Mouse (Mus musculus): Measurements from ENCODE around the gene Gcm1. TPM values are rescaled to one million over a fixed set of nuclear protein-coding genes. Genes with fewer than 3 reads are reported as not detected.

The Gcm1 gene
- polyA plus RNA-seq, 1 experiment from 2014 or later = not detected

DNA sequence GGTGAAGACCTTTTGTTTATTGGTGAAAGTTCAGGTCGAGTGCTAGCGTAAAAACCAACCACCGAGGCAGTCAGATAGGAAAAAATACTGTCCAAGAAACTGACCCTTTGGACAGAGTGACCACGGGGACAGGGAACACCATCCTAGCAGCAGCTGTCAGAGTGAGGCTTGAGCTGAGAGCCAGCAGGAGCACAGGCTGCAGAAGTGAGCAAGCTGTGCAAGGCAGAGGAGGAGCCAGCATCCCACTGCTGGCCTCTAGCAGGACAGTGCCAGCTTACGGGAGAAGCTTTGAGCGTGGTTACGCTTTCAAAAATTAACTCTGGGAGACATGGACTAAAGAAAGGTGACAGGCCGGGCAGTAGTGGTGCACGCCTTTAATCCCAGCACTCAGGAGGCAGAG is 36.0 kb downstream of the Gcm1 start:
- no peak for DNase-seq (ENCODE audit: low spot score)
- Histone ChIP-seq H3K9me3 (ENCODE audit: control insufficient read depth, low read length) (no peaks in the 10 kb centered on the region), H3K27ac (no peak overlapping the region), H3K4me1 (replicated peaks; ENCODE audit: control insufficient read depth, insufficient read depth, low read length) (no peaks in the 10 kb centered on the region), H3K4me2 (replicated peaks) (no peak overlapping the region), H3K27me3 (ENCODE audit: control insufficient read depth, insufficient read depth, low read length) (no peaks in the 10 kb centered on the region), H3K36me3 (replicated peaks; ENCODE audit: control insufficient read depth, insufficient read depth) (peaks cover 63% of the 10 kb centered on the region), H3K4me3 (replicated peaks; ENCODE audit: low read length) (no peak overlapping the region), H3K9ac (no peak overlapping the region)
- ATAC-seq (ENCODE audit: low FRiP score) = no peak
- 90% methylated on average over 9 of the region's 9 CpGs for WGBS

DNA sequence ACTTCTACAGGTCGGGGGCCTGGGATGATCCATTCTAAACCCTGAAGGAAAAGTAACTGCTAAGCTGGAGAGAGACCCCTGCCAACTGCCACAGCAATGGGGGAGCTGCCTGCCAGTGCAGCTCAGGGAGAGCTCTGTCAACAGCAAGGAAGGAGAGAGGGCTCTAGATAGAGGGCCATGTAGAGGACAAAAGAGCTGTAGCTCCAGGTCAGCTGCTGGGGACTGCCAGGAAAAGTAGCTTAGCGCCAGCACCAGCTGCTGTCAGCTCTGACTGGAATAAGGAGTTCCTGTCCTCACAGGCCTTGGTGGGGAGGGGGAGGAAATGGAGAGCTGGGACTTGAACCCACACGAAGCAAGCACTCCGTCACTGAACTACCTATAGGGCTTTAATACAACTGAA is 36.8 kb downstream of the Gcm1 start:
- H3K4me3 ChIP-seq (replicated peaks; ENCODE audit: low read length) = no peak overlapping the region
- H3K36me3 ChIP-seq (replicated peaks; ENCODE audit: control insufficient read depth, insufficient read depth) = peaks cover 67% of the 10 kb centered on the region
- H3K27me3 ChIP-seq (ENCODE audit: control insufficient read depth, insufficient read depth, low read length) = no peaks in the 10 kb centered on the region
- DNase-seq (ENCODE audit: low spot score) (no peak), ATAC-seq (ENCODE audit: low FRiP score) (no peak)
- no peak overlapping the region for H3K4me2 ChIP-seq (replicated peaks)
- no peak overlapping the region for H3K27ac ChIP-seq
- H3K9ac ChIP-seq = no peak overlapping the region
- no peaks in the 10 kb centered on the region for H3K9me3 ChIP-seq (ENCODE audit: control insufficient read depth, low read length)
- no peaks in the 10 kb centered on the region for H3K4me1 ChIP-seq (replicated peaks; ENCODE audit: control insufficient read depth, insufficient read depth, low read length)
- 69% methylated on average over 4 of the region's 4 CpGs for WGBS

DNA sequence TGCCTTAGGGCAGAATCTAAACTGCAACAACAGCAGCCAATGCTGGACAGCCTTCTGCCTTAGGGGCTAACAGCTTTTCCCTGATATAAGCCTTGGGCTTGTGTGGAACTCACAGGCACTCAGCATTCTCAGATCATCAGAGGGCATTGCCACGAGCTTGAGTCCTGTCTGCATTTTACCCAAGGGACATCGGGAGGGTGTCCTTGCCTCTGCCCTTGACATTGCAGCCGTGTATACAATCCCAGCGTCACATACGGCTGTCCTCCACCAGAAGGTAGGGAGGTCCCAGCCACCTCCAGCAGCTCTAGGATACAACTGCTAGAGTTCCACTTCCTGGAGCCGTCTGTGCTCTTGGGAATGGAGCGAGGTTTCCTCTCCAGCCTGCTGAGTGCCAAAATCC is 37.2 kb downstream of the Gcm1 start:
- ATAC-seq (ENCODE audit: low FRiP score) (no peak), DNase-seq (ENCODE audit: low spot score) (no peak)
- H3K9ac ChIP-seq = no peak overlapping the region
- 86% methylated on average over 7 of the region's 7 CpGs for WGBS
- H3K27me3 ChIP-seq (ENCODE audit: control insufficient read depth, insufficient read depth, low read length) = no peaks in the 10 kb centered on the region
- no peak overlapping the region for H3K4me2 ChIP-seq (replicated peaks)
- H3K27ac ChIP-seq = no peak overlapping the region
- no peaks in the 10 kb centered on the region for H3K4me1 ChIP-seq (replicated peaks; ENCODE audit: control insufficient read depth, insufficient read depth, low read length)
- peaks cover 67% of the 10 kb centered on the region for H3K36me3 ChIP-seq (replicated peaks; ENCODE audit: control insufficient read depth, insufficient read depth)
- H3K9me3 ChIP-seq (ENCODE audit: control insufficient read depth, low read length) = no peaks in the 10 kb centered on the region
- H3K4me3 ChIP-seq (replicated peaks; ENCODE audit: low read length) = no peak overlapping the region

DNA sequence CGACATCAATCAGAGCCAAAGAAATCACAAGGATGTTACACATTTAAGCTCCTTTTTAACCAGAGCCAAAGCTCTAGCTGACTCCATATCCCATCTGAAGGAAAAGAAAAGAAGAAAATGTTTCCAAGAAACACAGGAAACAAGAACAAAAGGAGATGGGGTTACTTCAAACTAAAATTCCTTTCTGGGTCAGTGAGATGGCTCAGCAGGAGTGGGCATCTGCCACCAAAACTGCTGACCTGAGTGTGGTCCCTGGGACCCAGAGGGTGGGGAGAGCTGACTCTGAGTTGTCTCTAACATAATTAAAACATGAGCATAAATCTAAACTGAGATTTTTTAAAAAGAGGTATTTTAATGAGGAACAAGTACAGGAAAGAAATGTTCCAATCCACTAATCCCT is 38.2 kb downstream of the Gcm1 start:
- Histone ChIP-seq H3K36me3 (replicated peaks; ENCODE audit: control insufficient read depth, insufficient read depth) (peaks cover 67% of the 10 kb centered on the region), H3K27me3 (ENCODE audit: control insufficient read depth, insufficient read depth, low read length) (no peaks in the 10 kb centered on the region), H3K4me1 (replicated peaks; ENCODE audit: control insufficient read depth, insufficient read depth, low read length) (no peaks in the 10 kb centered on the region), H3K4me3 (replicated peaks; ENCODE audit: low read length) (no peak overlapping the region), H3K9me3 (ENCODE audit: control insufficient read depth, low read length) (no peaks in the 10 kb centered on the region), H3K4me2 (replicated peaks) (no peak overlapping the region), H3K27ac (no peak overlapping the region), H3K9ac (no peak overlapping the region)
- 83% methylated on average over 1 of the region's 1 CpGs for WGBS
- DNase-seq (ENCODE audit: low spot score) = no peak
- ATAC-seq (ENCODE audit: low FRiP score) = no peak

DNA sequence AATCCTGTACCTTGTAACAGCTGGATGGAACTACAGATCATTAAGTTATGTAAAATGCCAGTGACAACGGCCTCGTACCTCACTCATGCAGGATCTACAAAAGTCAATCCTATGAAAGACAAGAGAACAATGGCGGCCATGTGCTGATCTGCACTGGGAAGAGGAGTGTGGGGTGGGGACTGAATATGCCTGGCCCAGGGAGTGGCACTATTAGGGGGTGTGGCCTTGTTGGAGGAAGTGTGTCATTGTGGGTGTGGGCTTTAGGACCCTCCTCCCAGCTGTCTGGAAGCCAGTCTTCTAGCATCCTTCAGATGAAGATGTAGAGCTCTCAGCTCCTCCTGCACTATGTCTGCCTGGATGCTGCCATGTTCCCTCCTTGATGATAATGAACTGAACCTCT is 38.9 kb downstream of the Gcm1 start:
- Histone ChIP-seq H3K27ac (no peak overlapping the region), H3K27me3 (ENCODE audit: control insufficient read depth, insufficient read depth, low read length) (no peaks in the 10 kb centered on the region), H3K36me3 (replicated peaks; ENCODE audit: control insufficient read depth, insufficient read depth) (peaks cover 67% of the 10 kb centered on the region), H3K9me3 (ENCODE audit: control insufficient read depth, low read length) (no peaks in the 10 kb centered on the region), H3K4me2 (replicated peaks) (no peak overlapping the region), H3K4me3 (replicated peaks; ENCODE audit: low read length) (no peak overlapping the region), H3K9ac (no peak overlapping the region), H3K4me1 (replicated peaks; ENCODE audit: control insufficient read depth, insufficient read depth, low read length) (no peaks in the 10 kb centered on the region)
- DNase-seq (ENCODE audit: low spot score) (no peak), ATAC-seq (ENCODE audit: low FRiP score) (no peak)
- WGBS = 87% methylated on average over 3 of the region's 3 CpGs

DNA sequence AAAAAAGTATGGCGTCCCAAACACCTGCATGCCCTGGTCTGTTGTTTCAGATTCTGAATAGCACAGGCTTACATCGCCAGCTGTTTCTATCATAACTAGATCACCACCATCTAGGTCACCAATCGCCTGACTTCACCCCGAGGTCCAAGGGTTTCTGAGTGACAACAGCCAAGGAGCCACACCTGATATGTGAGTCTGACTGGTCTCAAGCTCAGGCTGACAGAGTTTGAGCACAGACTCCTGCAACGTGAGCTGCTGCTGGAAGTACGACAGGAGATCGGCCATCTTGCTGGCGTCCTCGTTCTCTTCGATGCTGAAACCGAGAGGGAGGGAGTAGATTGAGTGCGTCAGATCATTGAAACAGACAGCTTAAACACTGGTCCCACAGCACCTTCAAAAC is 44.0 kb downstream of the Gcm1 start:
- peaks cover 85% of the 10 kb centered on the region for H3K36me3 ChIP-seq (replicated peaks; ENCODE audit: control insufficient read depth, insufficient read depth)
- H3K4me3 ChIP-seq (replicated peaks; ENCODE audit: low read length) = no peak overlapping the region
- H3K9ac ChIP-seq = no peak overlapping the region
- WGBS = 95% methylated on average over 12 of the region's 12 CpGs
- no peaks in the 10 kb centered on the region for H3K4me1 ChIP-seq (replicated peaks; ENCODE audit: control insufficient read depth, insufficient read depth, low read length)
- H3K9me3 ChIP-seq (ENCODE audit: control insufficient read depth, low read length) = no peaks in the 10 kb centered on the region
- no peak for DNase-seq (ENCODE audit: low spot score)
- no peak overlapping the region for H3K27ac ChIP-seq
- H3K27me3 ChIP-seq (ENCODE audit: control insufficient read depth, insufficient read depth, low read length) = no peaks in the 10 kb centered on the region
- ATAC-seq (ENCODE audit: low FRiP score) = no peak
- no peak overlapping the region for H3K4me2 ChIP-seq (replicated peaks)

DNA sequence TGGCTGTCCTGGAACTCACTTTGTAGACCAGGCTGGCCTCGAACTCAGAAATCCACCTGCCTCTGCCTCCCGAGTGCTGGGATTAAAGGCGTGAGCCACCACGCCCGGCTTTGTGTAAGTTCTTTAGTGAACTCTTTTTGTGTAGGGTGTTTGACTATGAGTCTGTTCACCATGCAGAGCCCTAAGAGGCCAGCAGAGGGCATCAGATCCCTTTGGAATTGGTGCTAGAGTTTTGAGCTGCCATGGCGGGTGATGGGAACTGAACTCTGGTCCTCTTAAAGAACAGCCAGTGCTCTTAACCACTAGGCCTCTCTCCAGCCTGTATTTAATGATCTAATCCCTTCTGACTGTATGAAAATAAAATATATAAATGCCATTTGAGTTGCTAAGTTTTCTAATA is 44.7 kb downstream of the Gcm1 start:
- Histone ChIP-seq H3K4me2 (replicated peaks) (no peak overlapping the region), H3K27me3 (ENCODE audit: control insufficient read depth, insufficient read depth, low read length) (no peaks in the 10 kb centered on the region), H3K27ac (no peak overlapping the region), H3K9ac (no peak overlapping the region), H3K4me3 (replicated peaks; ENCODE audit: low read length) (no peak overlapping the region), H3K4me1 (replicated peaks; ENCODE audit: control insufficient read depth, insufficient read depth, low read length) (no peaks in the 10 kb centered on the region), H3K36me3 (replicated peaks; ENCODE audit: control insufficient read depth, insufficient read depth) (peaks cover 92% of the 10 kb centered on the region), H3K9me3 (ENCODE audit: control insufficient read depth, low read length) (no peaks in the 10 kb centered on the region)
- DNase-seq (ENCODE audit: low spot score) (no peak), ATAC-seq (ENCODE audit: low FRiP score) (no peak)
- WGBS = 97% methylated on average over 5 of the region's 6 CpGs

DNA sequence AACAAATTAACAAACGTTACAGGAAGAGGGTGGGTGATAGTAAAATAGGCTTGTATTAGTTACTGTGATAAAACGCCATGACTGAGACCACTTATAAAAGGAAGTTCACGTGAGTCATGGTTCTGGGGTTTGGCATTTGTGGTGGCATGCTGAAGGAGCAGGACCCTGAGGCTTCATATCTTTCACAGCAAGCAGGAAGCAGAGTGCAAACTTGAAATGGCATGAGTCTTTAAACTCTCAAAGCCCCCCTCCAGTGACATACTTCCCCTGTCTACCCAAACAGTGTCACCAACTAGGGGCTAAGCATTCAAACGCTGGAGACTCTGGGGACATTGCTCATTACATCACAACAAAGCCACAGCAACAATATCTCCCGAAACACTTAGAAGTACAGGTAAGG is 49.2 kb downstream of the Gcm1 start:
- 91% methylated on average over 5 of the region's 5 CpGs for WGBS
- H3K9me3 ChIP-seq (ENCODE audit: control insufficient read depth, low read length) = no peaks in the 10 kb centered on the region
- H3K9ac ChIP-seq = no peak overlapping the region
- H3K27ac ChIP-seq = no peak overlapping the region
- H3K4me1 ChIP-seq (replicated peaks; ENCODE audit: control insufficient read depth, insufficient read depth, low read length) = no peaks in the 10 kb centered on the region
- H3K4me3 ChIP-seq (replicated peaks; ENCODE audit: low read length) = no peak overlapping the region
- H3K27me3 ChIP-seq (ENCODE audit: control insufficient read depth, insufficient read depth, low read length) = no peaks in the 10 kb centered on the region
- peaks cover 66% of the 10 kb centered on the region for H3K36me3 ChIP-seq (replicated peaks; ENCODE audit: control insufficient read depth, insufficient read depth)
- ATAC-seq (ENCODE audit: low FRiP score) (no peak), DNase-seq (ENCODE audit: low spot score) (no peak)
- H3K4me2 ChIP-seq (replicated peaks) = no peak overlapping the region

DNA sequence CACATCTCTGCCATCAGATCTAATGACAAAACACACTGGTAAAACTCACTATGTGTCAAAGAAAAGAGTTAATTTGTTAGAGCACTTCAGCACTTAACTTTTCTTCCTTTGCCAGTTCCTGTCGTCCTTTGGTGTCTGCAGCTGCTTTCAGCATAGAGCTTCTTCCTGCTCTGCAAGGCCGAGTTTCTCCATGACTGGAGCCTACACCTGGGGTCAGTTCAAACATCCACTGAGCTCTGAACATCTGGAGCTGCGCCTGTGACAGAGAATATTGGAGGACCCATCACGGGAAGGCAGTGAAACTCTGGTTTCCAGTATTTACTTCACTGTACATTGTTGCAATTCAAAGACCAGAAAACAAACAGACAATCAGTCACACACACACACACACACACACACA is 49.7 kb downstream of the Gcm1 start:
- no peaks in the 10 kb centered on the region for H3K9me3 ChIP-seq (ENCODE audit: control insufficient read depth, low read length)
- no peak overlapping the region for H3K9ac ChIP-seq
- no peaks in the 10 kb centered on the region for H3K4me1 ChIP-seq (replicated peaks; ENCODE audit: control insufficient read depth, insufficient read depth, low read length)
- 84% methylated on average over 4 of the region's 4 CpGs for WGBS
- H3K27ac ChIP-seq = no peak overlapping the region
- DNase-seq (ENCODE audit: low spot score) (no peak), ATAC-seq (ENCODE audit: low FRiP score) (no peak)
- no peaks in the 10 kb centered on the region for H3K27me3 ChIP-seq (ENCODE audit: control insufficient read depth, insufficient read depth, low read length)
- no peak overlapping the region for H3K4me2 ChIP-seq (replicated peaks)
- no peak overlapping the region for H3K4me3 ChIP-seq (replicated peaks; ENCODE audit: low read length)
- H3K36me3 ChIP-seq (replicated peaks; ENCODE audit: control insufficient read depth, insufficient read depth) = peaks cover 63% of the 10 kb centered on the region

DNA sequence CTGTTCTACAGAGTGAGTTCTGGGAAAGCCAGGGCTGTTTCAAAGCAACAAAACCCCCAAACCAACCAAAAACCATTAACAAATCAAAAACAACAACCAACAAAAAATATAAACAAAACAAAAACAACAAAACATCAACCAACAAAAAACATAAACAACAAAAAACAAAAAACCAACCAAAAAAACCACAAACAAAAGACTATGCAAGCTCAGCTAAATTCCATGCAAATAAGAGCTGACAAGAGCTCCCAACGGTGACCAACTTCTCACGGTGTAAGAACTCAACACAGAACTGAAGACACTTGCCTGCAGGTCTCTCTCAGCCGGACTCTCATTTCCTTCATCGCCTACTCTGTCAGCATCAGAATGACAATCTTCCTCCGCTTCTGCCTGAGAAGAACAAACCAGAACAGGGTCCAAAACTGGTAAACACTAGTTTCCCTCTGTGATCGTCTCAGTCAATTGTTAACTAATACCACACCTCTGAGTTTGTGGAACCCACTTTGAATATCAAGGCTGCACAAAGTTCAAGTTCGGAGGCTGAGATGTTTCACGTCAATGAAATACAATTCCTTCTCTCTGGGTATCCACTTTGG is 52.3 kb downstream of the Gcm1 start:
- H3K4me3 ChIP-seq (replicated peaks; ENCODE audit: low read length) = no peak overlapping the region
- 89% methylated on average over 8 of the region's 8 CpGs for WGBS
- no peak overlapping the region for H3K9ac ChIP-seq
- no peaks in the 10 kb centered on the region for H3K9me3 ChIP-seq (ENCODE audit: control insufficient read depth, low read length)
- ATAC-seq (ENCODE audit: low FRiP score) (no peak), DNase-seq (ENCODE audit: low spot score) (no peak)
- no peak overlapping the region for H3K4me2 ChIP-seq (replicated peaks)
- peaks cover 6% of the 10 kb centered on the region for H3K4me1 ChIP-seq (replicated peaks; ENCODE audit: control insufficient read depth, insufficient read depth, low read length)
- no peak overlapping the region for H3K27ac ChIP-seq
- no peaks in the 10 kb centered on the region for H3K27me3 ChIP-seq (ENCODE audit: control insufficient read depth, insufficient read depth, low read length)
- H3K36me3 ChIP-seq (replicated peaks; ENCODE audit: control insufficient read depth, insufficient read depth) = peaks cover 38% of the 10 kb centered on the region

All from hindbrain, embryonic 14.5 days (tissue).